Comparison of ENCODE assay signal across 8 mouse cellular contexts in genomic region chr10:41518508-41518980, GRCm38 (mm10). TPM values are rescaled to one million over a fixed set of nuclear protein-coding genes. Genes with fewer than 3 reads are reported as not detected.
DNase-seq lines count a peak whose midpoint lies in the region; ATAC-seq and TF ChIP-seq lines count a peak whose summit lies in the region.

No protein-coding gene starts in this region.

- under 1% methylated on average over 23 of the region's 23 CpGs for WGBS in embryonic facial prominence, embryonic 10.5 days
- WGBS in heart, embryonic 10.5 days, result under 1% methylated on average over 23 of the region's 23 CpGs
- WGBS in limb, embryonic 14.5 days, result 1% methylated on average over 23 of the region's 23 CpGs
- under 1% methylated on average over 23 of the region's 23 CpGs for WGBS in midbrain, embryonic 15.5 days

- peak; percentile 96 for DNase-seq in 416B (ENCODE audit: low read depth)
- peak; percentile 91 for DNase-seq in adipocyte (ENCODE audit: low spot score)
- DNase-seq in embryonic facial prominence, embryonic 10.5 days (ENCODE audit: low spot score), result peak; percentile 74
- peak; percentile 89 for DNase-seq in heart, embryonic 10.5 days (ENCODE audit: low spot score)
- DNase-seq in kidney, adult 9 months, result peak; percentile 89
- peak; percentile 77 for DNase-seq in limb, embryonic 14.5 days (ENCODE audit: low spot score)
- peak; percentile 75 to 87 for DNase-seq in spleen, postnatal 4 days (ENCODE audit: low spot score in 2 of 2)

- no peaks in the 10 kb centered on the region for H3K27me3 ChIP-seq in embryonic facial prominence, embryonic 10.5 days (replicated peaks; ENCODE audit: low read depth, poor library complexity, severe bottlenecking)
- H3K27me3 ChIP-seq in heart, embryonic 10.5 days (ENCODE audit: insufficient read depth, poor library complexity, severe bottlenecking), result no peaks in the 10 kb centered on the region
- no peaks in the 10 kb centered on the region for H3K27me3 ChIP-seq in limb, embryonic 14.5 days (ENCODE audit: control insufficient read depth, insufficient read depth, low read length)
- no peaks in the 10 kb centered on the region for H3K27me3 ChIP-seq in midbrain, embryonic 15.5 days (replicated peaks)

- peak overlapping the region; percentile 100 for H3K27ac ChIP-seq in embryonic facial prominence, embryonic 10.5 days (replicated peaks)
- H3K27ac ChIP-seq in heart, embryonic 10.5 days, result peak overlapping the region; percentile 100
- peak overlapping the region; percentile 98 for H3K27ac ChIP-seq in limb, embryonic 14.5 days (replicated peaks; ENCODE audit: low read depth, low read length)
- H3K27ac ChIP-seq in midbrain, embryonic 15.5 days, result peak overlapping the region; percentile 99

- H3K4me2 ChIP-seq in limb, embryonic 14.5 days (replicated peaks; ENCODE audit: low read depth, low read length, severe bottlenecking), result peak overlapping the region; percentile 69
- peak overlapping the region; percentile 66 for H3K4me2 ChIP-seq in midbrain, embryonic 15.5 days

- no peak for TF ChIP-seq POLR2A in limb, embryonic 14.5 days (IDR thresholded peaks at IDR 0.05; ENCODE audit: borderline replicate concordance, extremely low read depth, insufficient read depth, insufficient read length)

- no peaks in the 10 kb centered on the region for H3K9me3 ChIP-seq in embryonic facial prominence, embryonic 10.5 days
- H3K9me3 ChIP-seq in heart, embryonic 10.5 days, result no peaks in the 10 kb centered on the region
- H3K9me3 ChIP-seq in limb, embryonic 14.5 days (ENCODE audit: control insufficient read depth, low read length), result no peaks in the 10 kb centered on the region
- H3K9me3 ChIP-seq in midbrain, embryonic 15.5 days, result no peaks in the 10 kb centered on the region

- H3K4me1 ChIP-seq in embryonic facial prominence, embryonic 10.5 days, result peaks cover 31% of the 10 kb centered on the region
- H3K4me1 ChIP-seq in heart, embryonic 10.5 days, result peaks cover 8% of the 10 kb centered on the region
- H3K4me1 ChIP-seq in limb, embryonic 14.5 days (ENCODE audit: control insufficient read depth, insufficient read depth, low read length), result peaks cover 26% of the 10 kb centered on the region
- H3K4me1 ChIP-seq in midbrain, embryonic 15.5 days, result peaks cover 29% of the 10 kb centered on the region

- peak; percentile 32 for ATAC-seq in limb, embryonic 14.5 days (ENCODE audit: low FRiP score, low read depth)
- ATAC-seq in midbrain, embryonic 15.5 days (replicated peaks), result peak; percentile 75

- H3K9ac ChIP-seq in limb, embryonic 14.5 days (ENCODE audit: low read depth, low read length, severe bottlenecking), result peak overlapping the region; percentile 93
- H3K9ac ChIP-seq in midbrain, embryonic 15.5 days, result peak overlapping the region; percentile 79

- H3K36me3 ChIP-seq in embryonic facial prominence, embryonic 10.5 days (replicated peaks), result peaks cover 14% of the 10 kb centered on the region
- H3K36me3 ChIP-seq in heart, embryonic 10.5 days, result 0 out of 2 replicates have a peak, but pooled peaks cover under 1% of the 10 kb centered on the region
- H3K36me3 ChIP-seq in limb, embryonic 14.5 days (ENCODE audit: control insufficient read depth, insufficient read depth, low read length), result peaks cover 7% of the 10 kb centered on the region; the same call in 1 of the 2 replicates
- H3K36me3 ChIP-seq in midbrain, embryonic 15.5 days (replicated peaks), result no peaks in the 10 kb centered on the region

- H3K4me3 ChIP-seq in embryonic facial prominence, embryonic 10.5 days, result peak overlapping the region; percentile 89
- H3K4me3 ChIP-seq in heart, embryonic 10.5 days, result peak overlapping the region; percentile 92
- peak overlapping the region; percentile 96 for H3K4me3 ChIP-seq in limb, embryonic 14.5 days (replicated peaks; ENCODE audit: low read length)
- H3K4me3 ChIP-seq in midbrain, embryonic 15.5 days, result peak overlapping the region; percentile 80

RNA-seq across cellular contexts. Expression of gene Cd164, which starts 0.7 kb away (rescaled TPM):
- 138 and 143 TPM in 2 replicates for polyA plus RNA-seq in embryonic facial prominence, embryonic 10.5 days (2016; fragmentation: Nextera tagmentation; extraction: Ambion mirVana)
- 156 and 169 TPM in 2 replicates for polyA plus RNA-seq in heart, embryonic 10.5 days (2016; fragmentation: Nextera tagmentation; extraction: Ambion mirVana)
- 160 and 192 TPM in 2 replicates for polyA plus RNA-seq in limb, embryonic 14.5 days (2012; rRNA removed)
- 200 and 209 TPM in 2 replicates for polyA plus RNA-seq in limb, embryonic 14.5 days (2014; fragmentation: Nextera tagmentation; extraction: Ambion mirVana)
- polyA plus RNA-seq in midbrain, embryonic 15.5 days (2015; fragmentation: Nextera tagmentation; extraction: Ambion mirVana), result 43.8 and 48.7 TPM in 2 replicates

RNA-seq across cellular contexts. Expression of gene Ppil6, which starts 28.3 kb away (rescaled TPM):
- polyA plus RNA-seq in embryonic facial prominence, embryonic 10.5 days (2016; fragmentation: Nextera tagmentation; extraction: Ambion mirVana), result 0.80 and 0.93 TPM in 2 replicates
- polyA plus RNA-seq in heart, embryonic 10.5 days (2016; fragmentation: Nextera tagmentation; extraction: Ambion mirVana), result 0.95 and 1.3 TPM in 2 replicates
- polyA plus RNA-seq in limb, embryonic 14.5 days (2012; rRNA removed), result 0.29 and 0.58 TPM in 2 replicates
- 0.52 and 1.1 TPM in 2 replicates for polyA plus RNA-seq in limb, embryonic 14.5 days (2014; fragmentation: Nextera tagmentation; extraction: Ambion mirVana)
- polyA plus RNA-seq in midbrain, embryonic 15.5 days (2015; fragmentation: Nextera tagmentation; extraction: Ambion mirVana), result 3.2 and 3.3 TPM in 2 replicates

RNA-seq across cellular contexts. Expression of gene Smpd2, which starts 28.4 kb away (rescaled TPM):
- polyA plus RNA-seq in embryonic facial prominence, embryonic 10.5 days (2016; fragmentation: Nextera tagmentation; extraction: Ambion mirVana), result 61.2 and 65.7 TPM in 2 replicates
- polyA plus RNA-seq in heart, embryonic 10.5 days (2016; fragmentation: Nextera tagmentation; extraction: Ambion mirVana), result 51.8 and 52.7 TPM in 2 replicates
- polyA plus RNA-seq in limb, embryonic 14.5 days (2012; rRNA removed), result 75.2 and 86.8 TPM in 2 replicates
- polyA plus RNA-seq in limb, embryonic 14.5 days (2014; fragmentation: Nextera tagmentation; extraction: Ambion mirVana), result 46.2 and 49.8 TPM in 2 replicates
- 38.8 and 41.6 TPM in 2 replicates for polyA plus RNA-seq in midbrain, embryonic 15.5 days (2015; fragmentation: Nextera tagmentation; extraction: Ambion mirVana)

RNA-seq across cellular contexts. Expression of gene Mical1, which starts 42.4 kb away (rescaled TPM):
- polyA plus RNA-seq in embryonic facial prominence, embryonic 10.5 days (2016; fragmentation: Nextera tagmentation; extraction: Ambion mirVana), result 44.5 and 48.0 TPM in 2 replicates
- 46.5 and 48.8 TPM in 2 replicates for polyA plus RNA-seq in heart, embryonic 10.5 days (2016; fragmentation: Nextera tagmentation; extraction: Ambion mirVana)
- 53.8 and 66.0 TPM in 2 replicates for polyA plus RNA-seq in limb, embryonic 14.5 days (2012; rRNA removed)
- polyA plus RNA-seq in limb, embryonic 14.5 days (2014; fragmentation: Nextera tagmentation; extraction: Ambion mirVana), result 39.5 and 40.2 TPM in 2 replicates
- polyA plus RNA-seq in midbrain, embryonic 15.5 days (2015; fragmentation: Nextera tagmentation; extraction: Ambion mirVana), result 19.6 and 21.5 TPM in 2 replicates

Comparison
In these comparisons a context has a peak if more than half of its experiments do, and no peak if none do; other contexts are left out.
1. Peak in every context shown above with its lines: DNase-seq, ATAC-seq, H3K4me3 ChIP-seq and H3K27ac ChIP-seq.